Mouse (Mus musculus) neural tube, embryonic 10.5 days (tissue): ENCODE results near the gene Cyb5r2.

Experiments used
- DNase-seq: peaks from one replicate; pipeline ENCODE4 v3.0.0-alpha.2; 2017; ENCODE audit warnings: low spot score; ENCODE audit errors: extremely low spot score

Gene Cyb5r2

GRCm38 (mm10) chr7:107722536-107722935 lies 35.3 kb downstream of the Cyb5r2 start:
- DNase-seq: no peak

DNA sequence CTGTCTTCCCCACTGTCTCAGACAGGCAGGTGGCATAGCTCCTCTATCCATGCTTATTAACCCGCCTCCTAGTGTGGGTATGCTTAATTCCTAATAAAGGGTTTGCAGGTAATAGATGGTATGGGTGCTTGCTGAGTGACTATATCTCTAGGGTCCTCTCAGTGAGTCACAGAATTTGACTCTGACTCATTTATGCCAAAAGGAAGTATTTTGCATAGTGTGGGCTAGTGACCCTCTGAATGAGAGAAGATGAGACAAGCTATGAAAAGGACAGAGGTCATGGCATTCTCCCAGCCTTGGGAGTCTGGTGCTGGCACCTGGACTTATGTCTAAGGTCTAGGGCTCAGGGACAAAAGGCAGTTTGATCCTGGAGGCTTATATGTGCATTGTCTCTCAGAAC lies 37.1 kb downstream of the Cyb5r2 start:
- DNase-seq: no peak

- no peak for DNase-seq
Measured at GRCm38 (mm10) chr7:107714067-107714466, 43.8 kb downstream of the Cyb5r2 start.

DNA sequence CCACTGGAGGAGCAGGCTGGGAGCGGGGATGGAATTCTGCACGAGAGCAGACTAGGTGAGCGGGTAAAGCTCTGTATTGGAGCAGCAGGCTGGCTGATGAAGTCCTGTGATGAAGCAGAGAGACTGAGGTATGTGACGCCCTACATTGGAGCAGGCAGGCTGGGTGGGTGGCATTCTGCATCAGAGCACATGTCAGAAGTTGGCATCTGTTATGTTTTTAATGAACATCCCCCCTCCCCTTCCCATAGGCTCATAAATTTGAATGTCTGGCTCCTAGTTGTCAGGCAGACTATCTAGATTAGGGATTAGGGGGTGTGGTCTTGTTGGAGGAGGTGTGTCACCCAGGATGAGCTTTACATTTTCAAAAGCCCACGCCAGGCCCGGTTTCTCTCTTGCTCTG lies 45.1 kb downstream of the Cyb5r2 start:
- DNase-seq: no peak

DNA sequence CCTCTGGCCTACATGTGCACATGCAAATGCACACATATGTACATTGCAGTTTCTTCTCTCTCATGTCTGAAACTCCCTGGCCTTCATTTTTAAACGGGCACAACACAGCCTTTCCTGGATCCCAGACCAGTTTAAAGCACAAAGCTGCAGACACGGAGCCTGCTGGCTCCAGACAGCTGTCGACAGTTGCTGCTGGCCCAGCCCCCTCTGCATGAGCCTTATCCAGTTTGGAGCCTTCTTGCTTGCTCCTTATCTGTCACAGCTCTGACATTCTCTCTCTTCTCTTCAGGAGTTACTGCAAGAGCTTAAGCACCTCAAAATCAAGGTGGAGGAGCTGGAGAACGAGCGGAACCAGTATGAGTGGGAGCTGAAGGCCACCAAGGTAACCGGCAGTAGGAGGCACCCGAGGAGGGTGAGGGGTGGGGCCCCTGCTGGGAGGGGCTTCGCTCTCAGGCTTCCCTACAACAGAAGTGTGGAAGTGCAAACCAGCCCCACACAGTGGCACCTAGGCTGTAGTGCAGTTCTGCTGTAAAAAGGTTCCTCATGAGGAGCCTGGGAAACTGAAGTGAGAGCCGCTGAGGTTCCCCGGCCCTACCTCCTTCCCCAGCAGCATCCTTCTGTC lies 49.2 kb downstream of the Cyb5r2 start:
- peak; percentile 67 for DNase-seq

- no peak for DNase-seq
Measured at GRCm38 (mm10) chr7:107707650-107708049, 50.2 kb downstream of the Cyb5r2 start.

- no peak for DNase-seq
Measured at GRCm38 (mm10) chr7:107705941-107706340, 51.9 kb downstream of the Cyb5r2 start.

DNA sequence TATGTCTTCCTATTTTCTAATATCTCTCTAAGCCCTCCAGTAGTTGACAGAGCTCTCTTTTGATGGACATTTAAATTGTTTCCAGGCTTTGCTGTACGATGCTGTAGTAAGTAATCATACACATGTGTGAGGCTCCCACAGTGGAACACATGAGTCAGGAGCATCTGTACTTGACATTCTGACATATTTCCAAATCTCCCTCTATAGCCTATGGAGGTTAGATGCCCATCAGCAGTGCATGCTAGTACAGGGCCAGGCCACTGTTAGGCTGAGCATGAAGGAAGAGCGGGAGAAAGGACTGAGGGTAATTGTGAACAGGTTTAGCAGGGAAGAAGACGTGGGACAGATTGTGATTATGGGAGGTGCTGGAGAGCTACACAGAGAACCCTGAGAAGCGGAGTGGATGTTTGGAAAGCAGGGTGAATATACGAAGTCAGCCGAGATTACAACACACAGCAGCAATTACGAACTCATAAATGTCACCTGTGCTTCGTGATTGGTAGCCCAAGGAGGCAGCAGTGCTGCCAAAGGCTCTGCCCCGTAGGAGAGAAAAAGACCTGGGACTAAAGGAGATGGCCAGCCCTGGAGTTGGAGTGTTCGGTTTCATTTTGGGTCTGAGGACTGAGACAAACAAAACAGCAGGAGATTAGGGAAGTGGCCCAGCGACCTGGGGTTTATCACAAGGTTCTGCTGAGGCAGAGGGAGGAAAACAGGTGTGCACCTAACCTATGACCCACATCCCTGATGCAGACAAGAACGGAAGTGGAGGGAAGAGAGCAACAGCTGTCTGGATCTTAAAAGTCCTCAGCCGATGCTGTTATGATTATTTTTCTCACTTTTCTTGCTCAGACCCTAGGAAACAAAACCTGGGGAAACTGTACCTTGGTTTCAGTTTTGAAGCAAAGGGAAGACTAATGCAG lies 55.1 kb downstream of the Cyb5r2 start:
- DNase-seq: no peak

DNA sequence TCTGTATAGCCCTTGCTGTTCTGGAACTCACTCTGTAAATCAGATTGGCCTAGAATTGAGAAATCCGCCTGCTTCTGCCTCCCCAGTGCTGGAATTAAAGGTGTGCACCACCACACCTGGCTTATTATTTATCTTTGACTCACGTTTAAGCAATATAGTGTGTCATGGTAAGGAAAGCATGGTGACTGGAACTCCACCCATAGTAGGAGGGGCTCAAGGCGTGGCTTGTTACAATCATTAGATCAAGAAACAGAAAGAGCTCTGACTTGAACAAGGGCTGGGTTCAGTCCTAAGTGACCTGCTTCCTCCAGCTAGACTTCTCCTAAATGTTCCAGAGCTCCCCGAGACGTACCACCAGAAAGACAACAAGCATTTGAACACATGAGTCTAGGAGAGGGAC lies 57.2 kb downstream of the Cyb5r2 start:
- no peak for DNase-seq

DNA sequence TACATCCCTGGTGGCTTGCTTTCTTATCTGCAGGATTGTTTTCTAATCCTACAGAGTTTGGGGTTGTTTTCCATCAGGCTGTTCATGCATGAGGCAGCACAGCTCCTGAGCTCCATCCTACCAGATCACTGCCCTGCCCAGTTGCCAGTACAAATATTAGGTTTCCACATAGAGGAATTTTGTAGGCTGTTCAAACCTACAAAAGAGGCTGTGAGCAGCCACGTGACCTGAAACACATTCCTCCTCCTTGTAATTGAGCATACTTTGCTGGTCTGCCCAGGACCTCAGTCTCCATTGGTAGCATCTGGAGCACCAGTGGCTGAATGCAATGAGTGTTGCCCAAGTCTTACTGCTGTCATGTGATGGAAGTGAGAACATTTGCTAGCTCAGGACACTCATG lies 57.9 kb downstream of the Cyb5r2 start:
- no peak for DNase-seq
